Mouse (Mus musculus) liver, adult 2 months (tissue): ENCODE data around the gene Ropn1.
A peak's percentile ranks its signal among the peaks of the same experiment; 100 is the strongest.

Experiments used
- CTCF ChIP-seq: fragments of 200-500 bp; IDR thresholded peaks from 2 replicates; pipeline ENCODE4 v1.5.1; 2011; ENCODE audit warnings: low read depth, low read length, control low read depth
- POLR2A ChIP-seq: fragments of 200-500 bp; IDR thresholded peaks from 2 replicates; pipeline ENCODE4 v1.6.1; 2011; ENCODE audit warnings: low read length, control low read depth; ENCODE audit not compliant: insufficient read depth; ENCODE audit errors: extremely low read depth

DNA sequence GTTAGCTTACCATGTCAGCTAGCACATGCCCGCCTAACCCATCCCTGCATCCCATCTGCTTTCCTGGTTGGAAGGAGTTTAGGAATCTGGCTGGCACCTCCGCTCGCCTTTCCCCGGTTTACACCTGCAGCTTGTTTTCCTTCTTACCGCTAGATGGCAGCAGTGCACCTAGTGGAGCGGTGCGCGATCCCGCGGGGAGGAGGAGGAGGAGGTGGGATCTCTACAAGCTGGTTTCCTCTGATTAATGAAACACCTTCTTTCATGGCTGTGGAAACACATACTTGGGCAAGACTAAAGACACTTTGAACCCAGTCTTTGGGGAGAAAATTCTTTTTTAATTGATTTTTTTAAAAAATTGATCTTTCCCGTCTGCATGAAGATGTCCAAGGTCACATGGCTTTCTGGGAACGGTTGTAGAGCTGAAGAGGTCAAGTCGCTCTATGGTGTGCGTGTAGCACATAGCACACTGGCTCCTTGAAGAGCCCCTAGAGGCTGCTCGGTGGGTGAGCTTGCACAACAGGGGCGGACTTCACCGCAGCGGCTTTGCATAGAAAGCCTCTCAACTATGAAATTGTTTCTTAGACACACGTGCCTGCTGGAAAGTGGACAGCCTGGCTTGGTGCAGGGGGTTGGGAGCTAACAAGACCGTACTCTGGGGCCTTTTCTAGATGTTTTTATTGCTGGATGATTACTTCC is 17.5 kb downstream of the Ropn1 start:
- no peak for TF ChIP-seq POLR2A
- TF ChIP-seq CTCF = peak; percentile 99
